Mouse (Mus musculus) gastrocnemius, postnatal 10 days (tissue): ENCODE data around the gene A930004D18Rik. TPM values are rescaled to one million over a fixed set of nuclear protein-coding genes. Genes with fewer than 3 reads are reported as not detected.

Source experiments
- DNase-seq: peaks from one replicate; pipeline ENCODE4 v3.0.0; 2021; ENCODE audit warnings: mixed read lengths
- total RNA-seq, 2 experiments: library from RNA; stranded (reverse); gene quantifications; 2 replicates each; pipeline ENCODE4 v1.2.3; 2021

Gene A930004D18Rik
- total RNA-seq, 2 experiments from 2014 or later, result 2.2 to 2.7 TPM

GRCm38 (mm10) chr2:18038141-18038752 lies 710 bp upstream of the A930004D18Rik start:
- no peak for DNase-seq

DNA sequence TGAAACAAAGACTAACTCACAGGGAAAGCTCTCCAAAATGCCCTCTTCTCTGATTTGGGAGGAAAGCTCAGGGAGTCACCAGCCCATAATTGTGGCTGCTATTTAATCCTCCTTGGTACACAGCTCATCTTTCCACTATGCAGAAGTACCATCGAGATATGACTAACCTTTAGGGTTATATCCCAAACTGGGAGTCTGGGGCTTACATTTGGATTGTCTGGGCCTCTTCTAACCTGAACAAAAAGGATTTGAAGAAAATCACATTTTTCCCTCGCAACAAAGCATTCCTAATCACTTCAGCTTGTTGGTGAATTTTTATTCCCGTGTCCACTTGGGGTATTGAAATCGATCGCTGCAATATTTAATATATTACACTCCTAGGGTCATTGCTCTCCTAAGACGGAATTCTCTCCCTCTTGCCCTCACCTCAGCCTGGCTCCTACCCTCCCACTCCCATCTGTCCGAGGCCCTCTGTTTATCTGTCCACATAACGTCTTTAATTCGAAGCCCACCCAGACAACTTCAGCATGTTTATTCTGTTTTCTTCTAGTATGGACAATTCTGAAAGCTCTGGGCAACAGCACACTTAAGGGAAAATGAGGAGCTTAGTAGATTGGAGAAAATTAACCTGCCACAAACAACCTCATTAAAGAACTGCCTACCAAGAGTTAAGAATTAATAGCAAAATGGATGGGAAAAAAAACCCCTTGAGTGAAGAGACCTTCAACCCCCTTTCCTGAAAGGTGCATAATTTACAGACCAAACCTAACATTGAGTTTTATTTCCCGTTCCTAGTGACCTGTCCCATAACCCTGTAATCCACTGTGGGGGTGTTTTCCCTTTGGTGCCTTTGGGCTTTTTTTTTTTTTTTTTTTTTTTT lies 2.9 kb downstream of the A930004D18Rik start:
- no peak for DNase-seq

DNA sequence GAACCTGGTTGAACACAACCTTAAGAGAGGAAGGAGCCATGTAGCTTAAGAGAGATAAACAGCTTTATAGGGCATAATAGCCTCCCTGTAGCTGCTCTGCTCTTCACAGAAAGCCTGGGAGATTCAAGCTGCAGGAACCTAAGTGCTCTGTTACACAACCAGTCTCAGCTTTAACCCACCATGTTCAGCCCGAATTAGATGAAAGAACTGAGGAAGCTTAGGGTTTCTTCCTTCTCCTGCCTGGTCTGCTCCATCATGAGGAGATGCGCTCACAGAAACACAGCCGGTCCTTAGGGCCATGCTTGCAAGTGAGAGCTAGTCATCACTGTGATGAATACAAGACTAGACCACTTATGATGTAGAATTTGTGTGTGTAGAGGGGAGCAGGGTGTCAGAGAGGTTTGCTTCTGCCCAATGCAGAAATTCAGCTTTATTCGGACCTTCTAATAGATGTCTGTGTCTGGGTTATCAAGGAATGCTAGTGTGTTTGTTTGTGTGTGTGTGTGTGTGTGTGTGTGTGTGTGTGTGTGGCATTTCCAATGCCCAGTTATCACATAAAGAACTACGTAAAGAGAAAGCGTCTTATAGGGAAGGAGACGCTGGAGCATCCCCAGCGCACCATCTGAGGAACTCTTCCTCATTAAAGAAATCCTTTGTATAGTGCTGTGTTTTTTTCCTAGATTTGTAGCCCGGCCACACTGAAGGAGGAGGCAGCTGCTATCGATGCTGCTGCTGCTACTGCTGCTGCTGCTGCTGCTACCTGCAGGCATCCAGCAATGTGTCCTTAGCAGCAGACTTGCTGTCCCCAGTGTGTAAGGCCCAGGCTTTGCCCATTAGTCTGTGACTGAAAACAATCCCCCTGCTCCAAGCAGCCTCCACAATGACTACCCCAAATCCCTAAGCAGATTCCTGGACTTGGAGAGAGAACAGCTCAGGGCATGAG lies 4.1 kb downstream of the A930004D18Rik start:
- no peak for DNase-seq

DNA sequence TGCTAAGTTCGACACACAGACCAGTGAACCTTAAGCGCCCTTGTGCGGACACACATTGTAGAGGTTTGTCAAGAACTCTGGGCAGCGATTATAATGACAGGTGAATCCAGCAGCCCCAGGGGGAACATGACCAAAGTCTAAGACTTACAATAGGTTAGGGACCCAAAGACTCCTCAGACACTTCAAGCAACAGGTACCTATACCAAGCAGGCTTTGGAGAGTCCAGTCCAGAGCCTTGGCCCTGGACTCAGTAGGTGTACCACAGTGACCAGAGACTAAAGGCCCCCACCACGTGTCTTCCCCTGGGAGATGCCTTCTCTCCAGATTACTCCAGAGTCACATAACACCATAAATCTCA lies 5.0 kb downstream of the A930004D18Rik start:
- no peak for DNase-seq

DNA sequence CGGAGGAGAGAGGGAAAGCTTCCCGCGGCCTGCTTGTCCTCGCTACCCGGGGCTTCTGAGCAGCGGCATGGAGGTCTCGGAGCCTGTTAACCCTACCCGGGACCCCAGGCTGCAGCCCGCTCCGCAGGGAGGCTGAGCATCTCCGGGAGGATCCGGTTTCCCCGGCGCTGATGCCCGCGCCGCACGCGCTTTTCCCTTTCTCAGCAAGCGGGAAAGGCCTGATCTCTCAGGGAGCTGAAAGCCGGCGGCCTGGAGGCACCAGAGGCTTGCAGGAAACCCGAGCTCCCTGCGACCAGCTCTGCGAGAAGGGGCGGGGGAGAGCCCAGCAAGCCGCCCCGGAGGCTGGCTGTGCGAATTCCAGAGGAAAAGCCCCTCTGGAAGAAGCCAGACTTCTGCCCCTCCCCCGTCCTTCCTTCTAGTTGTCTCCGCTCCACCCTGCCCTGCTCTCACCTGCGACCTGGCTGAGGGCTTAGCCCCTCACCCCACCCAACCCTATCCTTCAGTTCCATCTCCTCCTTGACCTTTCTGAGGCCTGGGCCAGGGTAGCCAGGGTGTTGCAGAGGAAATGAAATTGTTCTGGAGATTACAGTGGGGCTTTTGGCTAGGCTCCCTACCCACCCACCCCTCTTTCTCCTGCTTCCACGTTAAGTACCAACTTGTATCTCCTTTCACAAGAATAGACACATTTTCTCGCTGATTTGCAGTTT lies 5.6 kb downstream of the A930004D18Rik start:
- DNase-seq, result peak; percentile 59

DNA sequence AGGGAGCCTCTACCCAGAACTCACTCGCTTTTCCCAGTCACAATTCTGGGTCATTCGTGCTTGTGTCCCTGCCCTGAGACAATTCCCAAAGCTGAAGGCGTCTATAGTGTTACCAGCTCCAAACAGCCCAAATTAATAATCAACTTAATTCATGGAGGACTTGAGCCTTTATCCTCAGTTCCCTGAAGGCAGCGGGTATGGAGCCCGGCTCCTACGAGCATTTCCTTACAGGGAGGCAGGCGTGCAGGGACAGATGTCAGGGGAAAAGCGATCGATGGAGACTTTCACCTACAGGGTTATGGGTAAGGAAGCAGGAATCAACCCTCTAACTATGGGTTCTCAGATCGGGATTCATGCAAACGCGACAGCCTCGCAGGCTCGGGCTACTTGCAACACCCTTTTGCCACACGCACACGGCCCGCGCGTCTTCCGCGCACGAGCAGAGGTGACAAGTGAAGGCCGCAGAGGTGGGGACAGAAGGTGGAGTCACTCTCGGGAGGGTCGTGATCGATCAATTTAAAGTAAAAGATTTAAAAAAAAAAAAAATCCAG lies 6.2 kb downstream of the A930004D18Rik start:
- DNase-seq, result no peak

DNA sequence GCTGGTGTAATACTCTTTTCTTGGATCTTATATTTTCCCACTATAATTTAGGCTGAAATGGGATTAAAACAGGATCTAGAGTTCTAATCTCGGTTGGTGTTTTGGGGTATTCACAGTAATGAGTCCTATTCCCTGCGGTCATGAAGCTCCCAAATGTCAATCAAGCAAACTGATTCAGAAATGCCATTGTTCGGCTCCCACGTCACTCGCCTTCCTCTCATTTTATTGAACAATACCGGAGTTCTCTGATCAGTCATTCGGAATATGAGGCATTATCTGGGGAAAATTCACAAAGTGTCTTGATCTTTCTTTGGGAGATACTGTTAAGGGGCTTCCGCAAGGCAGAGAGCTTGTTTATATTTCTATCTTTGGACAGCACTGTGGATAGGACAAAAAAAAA lies 7.0 kb downstream of the A930004D18Rik start:
- DNase-seq, result no peak

- DNase-seq, result no peak
These were observed 7.9 kb downstream of the A930004D18Rik start for GRCm38 (mm10) chr2:18029656-18030055.

- peak; percentile 94 for DNase-seq
These were observed 9.2 kb downstream of the A930004D18Rik start for GRCm38 (mm10) chr2:18028140-18029021.

- DNase-seq, result peak; percentile 96
These were observed 9.9 kb downstream of the A930004D18Rik start for GRCm38 (mm10) chr2:18027448-18028139.

GRCm38 (mm10) chr2:18026116-18026947 lies 11.2 kb downstream of the A930004D18Rik start:
- peak; percentile 71 for DNase-seq

- DNase-seq, result no peak
These were observed 11.8 kb downstream of the A930004D18Rik start for GRCm38 (mm10) chr2:18025781-18026115.

- no peak for DNase-seq
These were observed 12.4 kb downstream of the A930004D18Rik start for GRCm38 (mm10) chr2:18025116-18025515.

DNA sequence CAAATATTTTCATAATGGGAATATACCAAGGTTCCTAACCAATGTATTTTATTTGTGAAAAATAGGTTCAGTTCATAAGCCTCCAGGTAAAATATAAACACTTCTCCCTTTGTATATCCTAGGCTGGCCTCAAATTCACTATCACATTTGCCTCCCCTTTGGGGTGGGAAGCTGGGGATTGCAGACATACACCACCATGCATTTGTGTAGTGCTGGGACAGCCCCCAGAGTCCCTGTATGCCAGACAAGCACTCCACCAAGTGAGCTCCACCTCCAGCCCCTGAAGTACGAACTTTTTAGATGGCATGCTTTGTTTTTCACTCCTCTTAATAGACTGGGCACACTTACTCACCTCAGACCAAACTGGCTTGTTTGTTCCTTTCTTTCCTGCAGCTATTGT lies 14.7 kb downstream of the A930004D18Rik start:
- DNase-seq, result no peak

- DNase-seq, result no peak
These were observed 18.4 kb downstream of the A930004D18Rik start for GRCm38 (mm10) chr2:18019122-18019521.

DNA sequence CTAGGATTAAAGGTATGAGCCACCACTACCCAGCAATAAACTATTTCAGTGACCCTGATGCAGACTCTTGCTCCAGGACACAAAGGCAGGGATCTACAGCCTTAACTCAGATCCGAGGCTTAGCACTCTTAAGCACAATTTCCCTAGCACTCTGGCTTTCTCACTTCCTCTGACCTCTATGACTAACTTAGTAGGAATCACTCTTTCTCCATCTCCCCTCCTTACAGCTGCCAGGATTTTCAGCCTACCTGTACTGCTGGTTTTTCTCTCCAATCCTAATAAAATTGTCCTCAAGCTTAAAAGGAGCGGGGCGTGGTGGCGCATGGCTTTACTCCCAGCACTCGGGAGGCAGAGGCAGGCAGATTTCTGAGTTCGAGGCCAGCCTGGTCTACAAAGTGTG lies 20.2 kb downstream of the A930004D18Rik start:
- no peak for DNase-seq

GRCm38 (mm10) chr2:18016639-18017038 lies 20.9 kb downstream of the A930004D18Rik start:
- no peak for DNase-seq

GRCm38 (mm10) chr2:18015581-18015980 lies 22.0 kb downstream of the A930004D18Rik start:
- DNase-seq, result no peak

DNA sequence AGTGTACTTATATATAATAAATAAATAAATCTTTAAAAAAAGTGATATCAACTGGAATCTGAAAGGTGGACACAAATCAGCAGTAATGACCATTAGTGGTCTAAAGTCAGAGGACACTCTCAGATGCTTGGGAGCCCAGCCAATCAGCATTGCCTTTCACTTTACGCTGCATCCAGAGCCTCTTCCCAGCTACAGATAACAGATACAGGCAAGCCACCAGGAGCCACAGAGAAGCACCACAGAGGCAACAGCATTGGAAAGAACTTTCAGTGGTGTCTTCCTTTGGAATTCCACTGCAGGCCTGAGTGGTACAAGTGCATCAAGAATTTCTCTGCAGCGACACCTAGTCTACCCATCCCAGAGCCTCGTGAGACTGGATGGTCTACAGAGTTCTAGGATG lies 24.7 kb downstream of the A930004D18Rik start:
- DNase-seq, result no peak
